Mouse (Mus musculus) brain, adult 10 weeks (tissue): Measurements from ENCODE around the gene Adap2. TPM values are rescaled to one million over a fixed set of nuclear protein-coding genes. Genes with fewer than 3 reads are reported as not detected.

Source experiments
- polyA plus RNA-seq: library from polyadenylated mRNA; stranded (reverse); fragments of 350-450 nt; fragmentation: Illumina TruSeq; extraction: RNeasy Lipid Tissue Mini Kit (QIAGEN cat#74804); gene quantifications from one replicate; pipeline ENCODE4 v1.2.3, GENCODE M21; 2015; ENCODE audit warnings: low read depth, low replicate concordance

The Adap2 gene
- 4.4 TPM for polyA plus RNA-seq

DNA sequence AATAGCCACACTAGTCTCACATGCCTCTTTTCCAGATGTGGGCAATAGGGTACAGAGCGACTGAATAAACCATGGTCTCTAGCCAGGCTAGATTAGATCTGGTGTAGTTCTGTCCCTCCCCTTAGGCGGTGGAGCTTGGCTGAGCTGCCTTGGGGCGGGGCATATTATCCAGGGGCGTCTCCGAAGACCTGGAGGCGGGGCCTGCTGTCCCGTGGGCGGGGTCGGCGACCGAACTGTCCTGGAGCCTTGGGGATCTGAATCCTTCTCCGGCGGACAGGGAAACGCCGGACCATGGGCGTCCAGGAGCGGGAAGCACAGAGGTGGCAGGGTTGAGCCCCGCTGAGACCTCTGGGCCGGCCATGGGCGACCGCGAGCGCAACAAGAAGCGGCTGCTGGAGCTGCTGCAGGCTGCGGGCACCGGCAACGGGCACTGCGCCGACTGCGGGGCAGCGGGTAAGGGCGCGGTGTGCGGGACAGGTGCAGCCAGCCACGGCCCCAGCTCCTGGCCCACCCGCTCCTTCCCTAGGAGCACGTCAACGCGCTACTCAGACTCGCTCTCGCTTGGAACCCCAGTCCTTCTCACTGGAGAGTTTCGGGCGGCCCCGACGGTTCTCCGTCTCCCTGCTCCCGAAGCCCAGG is at the start of gene Adap2:
TSS of gene Adap2 (plus strand) at position 249 of the 639 bp plus-strand sequence.

DNA sequence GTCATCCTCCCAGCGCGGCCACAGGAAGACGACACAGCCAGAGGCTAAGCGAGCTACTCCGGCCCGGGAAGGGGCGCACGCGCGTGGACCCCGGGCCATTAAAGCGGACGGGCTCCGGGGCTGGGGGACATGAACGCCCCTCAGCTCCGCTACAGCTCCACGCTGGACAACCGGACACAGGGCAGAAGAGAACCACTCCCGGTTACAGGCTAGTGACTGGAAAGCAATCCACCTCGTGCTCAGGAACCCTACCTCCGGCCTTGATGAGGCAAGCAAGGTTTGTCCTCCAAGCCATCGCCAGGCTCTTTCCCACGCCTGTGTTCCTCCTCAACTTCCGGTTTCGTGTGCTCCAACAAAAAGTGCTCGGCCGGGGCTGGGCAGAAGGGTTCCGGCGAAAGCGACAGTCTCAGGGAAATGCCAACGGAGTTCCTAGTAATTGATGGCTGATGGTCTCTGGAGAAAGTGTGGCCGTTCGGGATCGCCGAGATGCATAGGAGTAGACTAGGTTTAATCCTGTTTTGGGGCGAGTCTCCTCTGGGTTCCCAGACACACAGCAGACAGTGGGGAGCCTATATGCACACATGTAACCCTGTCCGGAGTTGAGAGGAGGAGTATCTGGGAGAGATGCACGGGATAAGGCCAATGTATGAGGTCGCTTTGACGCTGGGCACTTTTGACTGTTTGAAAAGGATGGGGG is 11.9 kb upstream of the Adap2 start, which contains the start of gene Tefm:
TSS of gene Tefm (minus strand) at position 351 of the 697 bp plus-strand sequence.

DNA sequence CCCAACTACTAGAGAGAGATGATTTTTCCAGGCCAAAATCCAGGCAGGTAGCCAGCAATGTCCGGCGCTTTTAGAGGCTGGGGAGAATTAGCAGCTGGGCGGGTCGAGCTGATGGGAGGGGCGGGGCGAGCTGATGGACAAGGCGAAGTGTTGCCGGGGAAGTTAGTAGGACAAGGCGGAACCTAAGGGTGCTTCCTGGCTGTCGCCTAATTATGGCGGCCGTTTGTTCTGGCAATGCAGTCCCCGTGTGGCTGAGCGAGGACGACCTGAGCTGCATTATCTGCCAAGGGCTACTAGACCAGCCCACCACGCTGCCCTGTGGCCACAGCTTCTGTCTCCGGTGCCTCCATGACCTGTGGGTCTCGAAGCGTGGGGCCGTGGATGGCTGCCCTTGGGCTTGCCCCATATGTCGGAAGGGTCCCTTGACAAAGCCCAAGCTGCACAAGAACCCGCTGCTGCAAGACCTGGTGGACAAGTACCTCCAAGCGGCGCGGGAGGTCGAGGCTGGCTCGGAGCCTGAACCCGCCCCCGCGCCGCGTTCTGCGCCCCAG is 29.9 kb downstream of the Adap2 start, which contains the start of gene Rnf135:
TSS of gene Rnf135 (plus strand) at position 147 of the 551 bp plus-strand sequence.

DNA sequence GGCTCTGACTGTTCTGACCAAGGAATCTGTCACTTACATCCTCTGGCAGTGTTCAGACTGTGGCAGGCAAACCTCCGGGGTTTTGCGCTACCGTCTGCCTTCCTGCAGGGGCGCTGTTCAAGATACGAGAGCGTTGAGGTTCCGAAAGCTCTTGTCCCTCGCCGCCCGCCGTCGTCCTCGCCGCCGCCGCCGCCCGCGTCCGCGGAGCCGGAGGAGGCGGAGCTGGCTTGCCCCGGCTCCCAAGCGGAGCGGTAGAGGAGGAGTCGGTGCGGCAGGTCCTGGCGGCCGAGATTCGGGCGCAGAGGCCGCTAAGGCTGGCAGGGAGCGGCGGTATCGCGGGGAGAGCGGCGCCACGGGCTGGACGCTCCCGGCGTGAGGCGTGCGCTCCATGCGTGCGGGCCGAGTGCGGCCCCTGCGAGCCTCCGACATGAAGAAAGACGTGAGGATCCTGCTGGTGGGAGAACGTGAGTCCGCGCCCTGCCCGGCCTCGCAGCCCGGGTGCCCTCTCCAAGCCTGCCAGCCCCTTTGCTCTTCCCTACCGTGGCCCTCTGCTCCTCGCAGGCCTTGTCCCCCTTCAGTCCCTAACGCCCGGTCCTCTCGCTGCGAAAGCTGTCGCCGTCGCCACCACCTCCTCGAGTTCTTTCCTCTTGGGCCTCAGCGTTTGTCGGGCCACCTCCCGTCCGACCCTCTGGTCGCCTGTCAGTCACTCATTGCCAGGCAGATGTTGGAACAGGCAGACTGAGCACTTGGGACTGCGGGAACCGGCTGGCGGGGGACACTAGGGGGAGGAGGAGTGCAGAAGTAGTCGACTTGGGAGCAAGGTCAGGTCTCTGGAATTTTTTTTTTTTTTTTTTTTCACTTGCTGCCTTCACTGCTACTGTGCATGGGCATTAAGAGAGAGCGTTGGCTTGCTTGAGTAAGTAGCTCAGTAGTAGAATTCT is 55.2 kb downstream of the Adap2 start, which contains the start of gene Rhot1:
TSS of gene Rhot1 (plus strand) at position 160 of the 941 bp plus-strand sequence.

Other genes starting within 250 kb of the Adap2 start
- 26.9 TPM for gene Utp6, start 191.7 kb upstream of the Adap2 start, polyA plus RNA-seq
- gene Suz12, start 161.0 kb upstream of the Adap2 start, polyA plus RNA-seq, result 23.2 TPM
- gene Crlf3, start 73.1 kb upstream of the Adap2 start, polyA plus RNA-seq, result 17.2 TPM
- gene Atad5, start 64.7 kb upstream of the Adap2 start, polyA plus RNA-seq, result 2.9 TPM
- 13.2 TPM for gene Tefm, start 11.9 kb upstream of the Adap2 start, polyA plus RNA-seq
- gene Rnf135, start 29.7 kb downstream of the Adap2 start, polyA plus RNA-seq, result 4.7 TPM
- 76.1 TPM for gene Rhot1, start 54.9 kb downstream of the Adap2 start, polyA plus RNA-seq
- 10.2 TPM for gene Rhbdl3, start 146.8 kb downstream of the Adap2 start, polyA plus RNA-seq
- gene 5730455P16Rik, start 223.9 kb downstream of the Adap2 start, polyA plus RNA-seq, result 46.5 TPM
- gene Zfp207, start 229.2 kb downstream of the Adap2 start, polyA plus RNA-seq, result 148 TPM